In the genomic region with DNA sequence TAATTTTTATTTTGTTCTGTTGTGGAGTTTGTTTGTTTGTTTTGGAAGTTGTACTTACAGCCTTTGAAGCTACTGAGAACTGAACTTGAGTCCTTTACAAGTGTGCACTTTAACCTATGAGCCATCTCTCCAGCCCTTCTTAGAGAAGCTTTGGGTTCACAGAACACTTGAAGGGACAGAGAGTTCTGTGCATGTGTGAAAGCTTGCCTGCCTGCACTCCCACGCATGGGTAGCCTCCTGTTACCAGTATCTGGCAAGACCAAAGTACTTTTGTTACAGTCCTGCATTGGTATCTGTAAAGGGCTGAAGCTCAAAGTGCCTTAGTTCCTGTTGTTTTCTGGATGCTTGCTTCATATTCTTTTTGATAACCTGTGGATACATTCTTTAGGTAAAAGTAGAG, we compare ENCODE assay signal across 1 mouse cellular context.
TF ChIP-seq lines count a peak whose summit lies in the region.

No protein-coding gene starts in this region.

TF ChIP-seq in MEL, 35 proteins besides CTCF, POLR2A, EP300 and RAD21:
- TF ChIP-seq ELF1 (IDR thresholded peaks at IDR 0.05; ENCODE audit: low read depth, low read length), result no peak
TF ChIP-seq in MEL: peak in this region for 0.
